Mouse (Mus musculus) MEL (cell line): Measurements from ENCODE around the gene Pitpnc1. TPM values are rescaled to one million over a fixed set of nuclear protein-coding genes. Genes with fewer than 3 reads are reported as not detected.

Experiments
- DNase-seq: peaks from one replicate; pipeline ENCODE4 v3.0.0; 2011; ENCODE audit warnings: low read depth, low spot score
- H3K27ac ChIP-seq: 2 replicates; pipeline ENCODE4 v1.5.1; 2012; ENCODE audit warnings: low read depth, mild to moderate bottlenecking, control low read depth, low read length, moderate library complexity; ENCODE audit not compliant: control insufficient read depth
- H3K27me3 ChIP-seq, 2 experiments: fragments of 150-350 bp in 1 of 2; sonication (generic) in 1 of 2; 2 replicates each; pipeline ENCODE4 v1.6.1; 2012; ENCODE audit warnings: low read length in 2 of 2, mild to moderate bottlenecking in 2 of 2, improper control_type of control experiment in 1 of 2, moderate library complexity in 1 of 2; ENCODE audit not compliant: insufficient read depth in 2 of 2, control insufficient read depth in 1 of 2
- H3K36me3 ChIP-seq, 2 experiments: 2 replicates each; pipeline ENCODE4 v1.6.1; 2012 to 2014; ENCODE audit warnings: low read length in 2 of 2, improper control_type of control experiment in 1 of 2, inconsistent platforms in 1 of 2, mild to moderate bottlenecking in 1 of 2; ENCODE audit not compliant: insufficient read depth in 2 of 2, control insufficient read depth in 1 of 2
- H3K4me1 ChIP-seq, 2 experiments: fragments of 150-350 bp in 1 of 2; sonication (generic) in 1 of 2; 2 replicates each; pipeline ENCODE4 v1.6.1; 2012; ENCODE audit warnings: low read length in 2 of 2, improper control_type of control experiment in 1 of 2, mild to moderate bottlenecking in 1 of 2; ENCODE audit not compliant: insufficient read depth in 2 of 2, control insufficient read depth in 1 of 2
- H3K4me3 ChIP-seq, 2 experiments: fragments of 150-350 bp in 1 of 2; sonication (generic) in 1 of 2; 2 replicates each; pipeline ENCODE4 v1.5.1; 2012; ENCODE audit warnings: low read depth in 2 of 2, low read length in 2 of 2, mild to moderate bottlenecking in 2 of 2, moderate library complexity in 2 of 2, control low read depth in 1 of 2, improper control_type of control experiment in 1 of 2; ENCODE audit not compliant: control insufficient read depth in 1 of 2, insufficient read depth in 1 of 2
- H3K79me2 ChIP-seq: 2 replicates; pipeline ENCODE4 v1.6.1; 2012; ENCODE audit warnings: mild to moderate bottlenecking, low read length, moderate library complexity; ENCODE audit not compliant: control insufficient read depth, poor library complexity, insufficient read depth
- H3K9ac ChIP-seq: 2 replicates; pipeline ENCODE4 v1.6.1; 2012; ENCODE audit warnings: low read depth, mild to moderate bottlenecking, control low read depth, low read length, moderate library complexity; ENCODE audit not compliant: control insufficient read depth, poor library complexity, severe bottlenecking
- H3K9me3 ChIP-seq: fragments of 150-350 bp; sonication (generic); replicated peaks from 2 replicates; pipeline ENCODE4 v1.6.1; 2012; ENCODE audit warnings: mild to moderate bottlenecking, low read length, improper control_type of control experiment, moderate library complexity; ENCODE audit not compliant: insufficient read depth
- CTCF ChIP-seq, 3 experiments: IDR thresholded peaks in 2 of 3; conservative IDR thresholded peaks in 1 of 3; 2 replicates each; pipeline ENCODE4 v1.5.1; 2011 to 2012; ENCODE audit warnings: low read length in 3 of 3, low read depth in 2 of 3, mild to moderate bottlenecking in 2 of 3, improper control_type of control experiment in 1 of 3, inconsistent platforms in 1 of 3, mixed read lengths in 1 of 3, moderate library complexity in 1 of 3; ENCODE audit not compliant: control insufficient read depth in 1 of 3, insufficient read depth in 1 of 3, poor library complexity in 1 of 3, severe bottlenecking in 1 of 3
- ELF1 ChIP-seq: IDR thresholded peaks from 2 replicates; pipeline ENCODE4 v1.6.1; 2014; ENCODE audit warnings: low read depth, mild to moderate bottlenecking, inconsistent platforms, low read length, improper control_type of control experiment, moderate library complexity
- GABPA ChIP-seq: IDR thresholded peaks from 2 replicates; pipeline ENCODE4 v1.6.1; 2012; ENCODE audit warnings: low read depth, mild to moderate bottlenecking, inconsistent platforms, low read length, improper control_type of control experiment, moderate library complexity
- GATA1 ChIP-seq: IDR thresholded peaks from 2 replicates; pipeline ENCODE4 v1.6.1; 2011; ENCODE audit warnings: low read depth, low read length, improper control_type of control experiment
- HCFC1 ChIP-seq: IDR thresholded peaks from 2 replicates; pipeline ENCODE4 v1.6.1; 2012; ENCODE audit warnings: low read depth, mild to moderate bottlenecking, inconsistent platforms, low read length, improper control_type of control experiment, moderate library complexity
- JUND ChIP-seq: IDR thresholded peaks from 2 replicates; pipeline ENCODE4 v1.6.1; 2011; ENCODE audit warnings: low read depth, mild to moderate bottlenecking, improper control_type of control experiment, low read length
- KAT2A ChIP-seq: conservative IDR thresholded peaks from 2 replicates; pipeline ENCODE4 v1.6.1; 2012; ENCODE audit warnings: low read depth, low read length, improper control_type of control experiment, inconsistent platforms
- MAFK ChIP-seq: IDR thresholded peaks from 2 replicates; pipeline ENCODE4 v1.6.1; 2011; ENCODE audit warnings: low read depth, mild to moderate bottlenecking, low read length, improper control_type of control experiment, borderline replicate concordance
- MAZ ChIP-seq: IDR thresholded peaks from 2 replicates; pipeline ENCODE4 v1.6.1; 2012; ENCODE audit warnings: low read depth, mild to moderate bottlenecking, inconsistent platforms, low read length, improper control_type of control experiment
- MYB ChIP-seq: IDR thresholded peaks from 2 replicates; pipeline ENCODE4 v1.6.1; 2011; ENCODE audit warnings: mild to moderate bottlenecking, low read depth, low read length, improper control_type of control experiment
- POLR2A ChIP-seq, 2 experiments: IDR thresholded peaks; 2 replicates each; pipeline ENCODE4 v1.6.1; 2011 to 2012; ENCODE audit warnings: low read length in 2 of 2, mild to moderate bottlenecking in 2 of 2, control low read depth in 1 of 2, improper control_type of control experiment in 1 of 2, low read depth in 1 of 2, moderate library complexity in 1 of 2; ENCODE audit not compliant: control insufficient read depth in 1 of 2, insufficient read depth in 1 of 2, poor library complexity in 1 of 2
- POLR2AphosphoS2 ChIP-seq: IDR thresholded peaks from 2 replicates; pipeline ENCODE4 v1.6.1; 2011; ENCODE audit warnings: low read length, improper control_type of control experiment
- POLR2AphosphoS5 ChIP-seq: IDR thresholded peaks from 2 replicates; pipeline ENCODE4 v1.6.1; 2012; ENCODE audit warnings: low read depth, borderline replicate concordance, mild to moderate bottlenecking, inconsistent platforms, low read length, moderate library complexity, mixed read lengths
- RAD21 ChIP-seq: IDR thresholded peaks from 2 replicates; pipeline ENCODE4 v1.6.1; 2011; ENCODE audit warnings: mild to moderate bottlenecking, low read depth, low read length, improper control_type of control experiment
- RCOR1 ChIP-seq: IDR thresholded peaks from 2 replicates; pipeline ENCODE4 v1.6.1; 2012; ENCODE audit warnings: low read depth, mild to moderate bottlenecking, inconsistent platforms, low read length, improper control_type of control experiment
- SMC3 ChIP-seq: IDR thresholded peaks from 2 replicates; pipeline ENCODE4 v1.6.1; 2011; ENCODE audit warnings: low read depth, low read length, improper control_type of control experiment
- TCF12 ChIP-seq: IDR thresholded peaks from 2 replicates; pipeline ENCODE4 v1.6.1; 2014; ENCODE audit warnings: low read depth, mild to moderate bottlenecking, inconsistent platforms, low read length, improper control_type of control experiment, moderate library complexity
- UBTF ChIP-seq: IDR thresholded peaks from 2 replicates; pipeline ENCODE4 v1.6.1; 2012; ENCODE audit warnings: low read depth, mild to moderate bottlenecking, inconsistent platforms, low read length, improper control_type of control experiment, moderate library complexity, borderline replicate concordance; ENCODE audit not compliant: insufficient read depth
- USF1 ChIP-seq: IDR thresholded peaks from 2 replicates; pipeline ENCODE4 v1.6.1; 2014; ENCODE audit warnings: low read depth, mild to moderate bottlenecking, inconsistent platforms, low read length, improper control_type of control experiment, moderate library complexity
- USF2 ChIP-seq, 2 experiments: IDR thresholded peaks; 2 replicates each; pipeline ENCODE4 v1.6.1; 2011 to 2012; ENCODE audit warnings: improper control_type of control experiment in 2 of 2, low read length in 2 of 2, borderline replicate concordance in 1 of 2, inconsistent platforms in 1 of 2, low read depth in 1 of 2, mild to moderate bottlenecking in 1 of 2; ENCODE audit not compliant: insufficient read depth in 1 of 2
- ZC3H11A ChIP-seq: IDR thresholded peaks from 2 replicates; pipeline ENCODE4 v1.6.1; 2012; ENCODE audit warnings: low read depth, mild to moderate bottlenecking, inconsistent platforms, low read length, improper control_type of control experiment
- ZMIZ1 ChIP-seq: IDR thresholded peaks from 2 replicates; pipeline ENCODE4 v1.6.1; 2012; ENCODE audit warnings: low read depth, mild to moderate bottlenecking, inconsistent platforms, low read length, improper control_type of control experiment, moderate library complexity
- polyA plus RNA-seq, 2 experiments: library from polyadenylated mRNA; stranded (reverse) in 1 of 2; unstranded in 1 of 2; fragments of >175 nt in 1 of 2; fragments of >200 nt in 1 of 2; gene quantifications; 2 replicates each; pipeline versions ENCODE4 v1.2.1 to v1.2.4; 2012; ENCODE audit warnings: low replicate concordance in 2 of 2, low read depth in 1 of 2; ENCODE audit not compliant: insufficient read length in 2 of 2, insufficient read depth in 1 of 2, missing spikeins in 1 of 2
- total RNA-seq: library from RNA; depleted of rRNA; stranded (reverse); fragments of 300-350 nt; gene quantifications from 2 replicates; pipeline ENCODE4 v1.2.3, GENCODE M21; 2012

The Pitpnc1 gene
- total and polyA plus RNA-seq, 3 experiments = 19.3 to 25.3 TPM; not detected in 1

DNA sequence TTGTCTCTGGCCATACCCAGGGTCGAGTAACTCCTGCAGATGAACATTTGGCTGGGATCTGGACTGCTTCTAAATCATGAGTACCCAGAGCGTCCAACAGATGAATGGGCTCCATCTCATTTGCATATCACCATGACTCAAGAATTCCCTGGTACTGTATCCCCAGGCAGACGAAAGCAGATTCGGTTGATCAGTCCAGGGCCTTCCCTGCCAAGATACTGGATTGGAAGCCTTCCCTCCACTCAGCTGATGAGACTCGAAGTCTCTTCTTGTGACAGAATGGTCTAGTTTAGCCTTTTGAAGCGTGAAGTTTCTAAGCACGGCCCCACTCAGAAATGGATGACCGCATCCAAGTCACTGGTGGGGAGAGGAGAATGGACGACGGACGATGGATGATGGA is 134.7 kb downstream of the Pitpnc1 start:
- peaks cover 4% of the 10 kb centered on the region; the same call in 1 of the 2 replicates for H3K79me2 ChIP-seq
- no peak overlapping the region for H3K9ac ChIP-seq
- no peaks in the 10 kb centered on the region for H3K27me3 ChIP-seq
- H3K27ac ChIP-seq = no peak overlapping the region
- no peaks in the 10 kb centered on the region for H3K9me3 ChIP-seq
- peaks cover 14 to 16% of the 10 kb centered on the region in 2 experiments for H3K36me3 ChIP-seq
- no peak overlapping the region for H3K4me3 ChIP-seq
- no peak for DNase-seq
- TF ChIP-seq RAD21 = no peak
- TF ChIP-seq UBTF = no peak
- TF ChIP-seq TCF12 = no peak
- H3K4me1 ChIP-seq = peaks cover 8 to 17% of the 10 kb centered on the region in 2 experiments

DNA sequence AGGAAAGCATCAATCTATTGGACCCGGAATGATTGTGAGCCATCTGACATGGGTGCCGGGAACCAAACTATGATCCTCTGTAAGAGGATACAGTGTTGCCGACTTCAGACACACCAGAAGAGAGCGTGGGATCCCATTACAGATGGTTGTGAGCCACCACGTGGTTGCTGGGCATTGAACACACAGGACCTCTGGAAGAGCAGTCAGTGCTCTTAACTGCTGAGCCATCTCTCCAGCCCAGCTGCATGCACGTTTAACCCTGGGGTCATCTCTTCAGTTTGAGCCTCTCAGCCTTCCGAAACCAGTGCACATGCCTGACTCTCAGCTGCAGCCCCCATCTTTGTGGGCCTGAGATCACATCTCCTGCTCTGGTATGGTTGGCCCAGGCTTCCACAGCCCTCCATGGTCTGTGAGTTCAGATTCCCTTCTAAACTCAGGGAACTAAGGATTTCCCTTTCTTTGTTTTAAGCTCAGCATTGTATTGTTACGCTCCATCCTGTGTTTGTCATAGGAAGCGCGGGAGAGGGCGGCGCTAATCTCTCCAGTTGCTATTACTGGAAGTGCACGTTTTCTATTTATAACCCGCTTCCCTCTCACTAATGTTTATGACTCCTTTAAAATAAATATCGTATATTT is 135.5 kb downstream of the Pitpnc1 start:
- no peaks in the 10 kb centered on the region for H3K9me3 ChIP-seq
- peaks cover 2 to 11% of the 10 kb centered on the region in 2 experiments; a peak in 3 of 4 replicates for H3K4me1 ChIP-seq
- no peak overlapping the region for H3K9ac ChIP-seq
- H3K79me2 ChIP-seq = peaks cover 1% of the 10 kb centered on the region; the same call in 1 of the 2 replicates
- H3K36me3 ChIP-seq = peaks cover 9 to 14% of the 10 kb centered on the region in 2 experiments
- TF ChIP-seq USF2 (IDR thresholded peaks at IDR 0.05; ENCODE audit: borderline replicate concordance in 1 of 2, insufficient read depth in 1 of 2, low read depth in 1 of 2, low read length in 2 of 2) = no peak
- TF ChIP-seq GATA1 = no peak
- no peak for TF ChIP-seq MYB
- TF ChIP-seq HCFC1 = no peak
- TF ChIP-seq KAT2A = no peak
- TF ChIP-seq POLR2AphosphoS5 = no peak
- TF ChIP-seq POLR2A (IDR thresholded peaks at IDR 0.05; ENCODE audit: control insufficient read depth in 1 of 2, insufficient read depth in 1 of 2, low read depth in 1 of 2, low read length in 2 of 2, poor library complexity in 1 of 2) = no peak
- TF ChIP-seq SMC3 = no peak
- no peak for TF ChIP-seq USF1
- no peak for TF ChIP-seq POLR2AphosphoS2
- TF ChIP-seq ELF1 = no peak
- TF ChIP-seq RCOR1 = no peak
- no peak for TF ChIP-seq ZC3H11A
- no peak for TF ChIP-seq ZMIZ1
- no peak for TF ChIP-seq CTCF (IDR thresholded peaks at IDR 0.05 in 2 of 3, conservative IDR thresholded peaks at IDR 0.05 in 1 of 3; ENCODE audit: control insufficient read depth in 1 of 3, insufficient read depth in 1 of 3, low read depth in 2 of 3, low read length in 3 of 3, poor library complexity in 1 of 3, severe bottlenecking in 1 of 3)
- TF ChIP-seq MAZ = no peak
- TF ChIP-seq JUND = no peak
- no peak for TF ChIP-seq GABPA
- TF ChIP-seq MAFK = no peak
- TF ChIP-seq, all 39 proteins: peak for 0
- H3K27ac ChIP-seq = no peak overlapping the region
- H3K4me3 ChIP-seq = no peak overlapping the region
- no peak for DNase-seq
- no peaks in the 10 kb centered on the region for H3K27me3 ChIP-seq
